Mouse (Mus musculus) spleen, adult 2 months (tissue): ENCODE data around the gene Cers3.

Experiments
- CTCF ChIP-seq: fragments of 200-500 bp; IDR thresholded peaks from 2 replicates; pipeline ENCODE4 v1.5.1; 2011; ENCODE audit warnings: mild to moderate bottlenecking, inconsistent platforms; ENCODE audit not compliant: insufficient read depth, insufficient read length, insufficient replicate concordance; ENCODE audit errors: extremely low read depth
- POLR2A ChIP-seq: fragments of 200-500 bp; IDR thresholded peaks from 2 replicates; pipeline ENCODE4 v1.6.1; 2011; ENCODE audit warnings: low read depth, low read length, inconsistent platforms

- no peak for TF ChIP-seq POLR2A
- TF ChIP-seq CTCF: no peak
These were observed 54.0 kb downstream of the Cers3 start for GRCm38 (mm10) chr7:66797345-66797744.
